ENCODE assay signal across 18 mouse cellular contexts in genomic region chr3:102360732-102361280, GRCm38 (mm10).
A peak's percentile ranks its signal among the peaks of the same experiment; 100 is the strongest.
DNase-seq lines count a peak whose midpoint lies in the region; ATAC-seq lines count a peak whose summit lies in the region.
"Had no signal": no experiment of that assay in that cellular context is flagged by ENCODE, and none has a peak within 500 bp of the region (broad histone marks: within the 10 kb centered on the region; RNA-seq: fewer than 3 reads in every experiment).

No protein-coding gene starts in this region.

- no peaks in the 10 kb centered on the region for H3K27me3 ChIP-seq in heart, embryonic 11.5 days (ENCODE audit: control insufficient read depth, insufficient read depth, low read length)
- no peaks in the 10 kb centered on the region for H3K27me3 ChIP-seq in kidney, embryonic 14.5 days (ENCODE audit: control insufficient read depth, insufficient read depth, low read length)
- peaks cover 91% of the 10 kb centered on the region for H3K27me3 ChIP-seq in midbrain, embryonic 11.5 days (ENCODE audit: control insufficient read depth, insufficient read depth, low read length)
- peaks cover 88% of the 10 kb centered on the region for H3K27me3 ChIP-seq in midbrain, embryonic 14.5 days (ENCODE audit: control insufficient read depth, insufficient read depth, low read length)
- H3K27me3 ChIP-seq: limb, embryonic 15.5 days had no signal

- 64% methylated on average over 9 of the region's 9 CpGs for WGBS in heart, embryonic 11.5 days (ENCODE audit: insufficient replicate concordance)
- WGBS in kidney, embryonic 14.5 days: 46% methylated on average over 9 of the region's 9 CpGs
- 83% methylated on average over 9 of the region's 9 CpGs for WGBS in midbrain, embryonic 11.5 days
- WGBS in midbrain, embryonic 14.5 days: 87% methylated on average over 9 of the region's 9 CpGs

- no peak for ATAC-seq in heart, embryonic 11.5 days (replicated peaks; ENCODE audit: insufficient number of reproducible peaks, low FRiP score, low TSS enrichment)
- ATAC-seq in kidney, embryonic 14.5 days (ENCODE audit: low FRiP score, low TSS enrichment): no peak
- ATAC-seq in midbrain, embryonic 11.5 days (ENCODE audit: low FRiP score): no peak
- no peak for ATAC-seq in midbrain, embryonic 14.5 days (ENCODE audit: low FRiP score, low TSS enrichment)
- ATAC-seq: CD4-positive, CD25-positive, alpha-beta regulatory T cell, adult 4 months; forebrain, postnatal 0 days; intestine, embryonic 16.5 days had no signal

- no peaks in the 10 kb centered on the region for H3K9me3 ChIP-seq in heart, embryonic 11.5 days (replicated peaks; ENCODE audit: control insufficient read depth, low read length)
- no peaks in the 10 kb centered on the region for H3K9me3 ChIP-seq in kidney, embryonic 14.5 days (ENCODE audit: control insufficient read depth, low read length)
- no peaks in the 10 kb centered on the region for H3K9me3 ChIP-seq in midbrain, embryonic 11.5 days (ENCODE audit: control insufficient read depth, low read length)
- no peaks in the 10 kb centered on the region for H3K9me3 ChIP-seq in midbrain, embryonic 14.5 days (ENCODE audit: control insufficient read depth, low read length)
- H3K9me3 ChIP-seq: G1E; hindbrain, embryonic 15.5 days; limb, embryonic 15.5 days had no signal

- no peak overlapping the region for H3K9ac ChIP-seq in heart, embryonic 11.5 days (ENCODE audit: low read depth, low read length)
- H3K9ac ChIP-seq in kidney, embryonic 14.5 days (ENCODE audit: low read depth, low read length): no peak overlapping the region
- no peak overlapping the region for H3K9ac ChIP-seq in midbrain, embryonic 11.5 days (ENCODE audit: low read length)
- no peak overlapping the region for H3K9ac ChIP-seq in midbrain, embryonic 14.5 days (replicated peaks; ENCODE audit: low read length)
- H3K9ac ChIP-seq: forebrain, postnatal 0 days; hindbrain, embryonic 15.5 days; limb, embryonic 15.5 days had no signal

- no peak overlapping the region for H3K27ac ChIP-seq in heart, embryonic 11.5 days (ENCODE audit: low read depth, low read length)
- H3K27ac ChIP-seq in kidney, embryonic 14.5 days (ENCODE audit: low read depth, low read length): no peak overlapping the region
- H3K27ac ChIP-seq in midbrain, embryonic 11.5 days (ENCODE audit: low read depth, low read length): no peak overlapping the region
- H3K27ac ChIP-seq in midbrain, embryonic 14.5 days (replicated peaks; ENCODE audit: low read depth, low read length): no peak overlapping the region
- H3K27ac ChIP-seq: hindbrain, embryonic 15.5 days; limb, embryonic 15.5 days had no signal

- H3K4me3 ChIP-seq in heart, embryonic 11.5 days (ENCODE audit: low read depth, low read length): no peak overlapping the region
- H3K4me3 ChIP-seq in kidney, embryonic 14.5 days (ENCODE audit: low read length): no peak overlapping the region
- H3K4me3 ChIP-seq in midbrain, embryonic 11.5 days (ENCODE audit: low read depth, low read length): no peak overlapping the region
- H3K4me3 ChIP-seq in midbrain, embryonic 14.5 days (replicated peaks; ENCODE audit: low read depth, low read length): no peak overlapping the region
- H3K4me3 ChIP-seq: hindbrain, embryonic 15.5 days; limb, embryonic 15.5 days had no signal

- DNase-seq in heart, adult 9 months (ENCODE audit: low spot score in 2 of 2): peak; percentile 39 to 50
- peak; percentile 9 to 26 for DNase-seq in kidney, postnatal 36 days
- DNase-seq in midbrain, embryonic 11.5 days (ENCODE audit: low spot score, missing footprints): peak; percentile 44
- DNase-seq in midbrain, embryonic 14.5 days: no peak
- no peak for DNase-seq in B cell, adult 2 months
- DNase-seq: adrenal gland, postnatal 36 days; cerebellum, postnatal 10 days; forebrain, postnatal 0 days; gastrocnemius, postnatal 36 days; lung, adult 2 months; right cerebral cortex, postnatal 14 days had no signal

- no peak overlapping the region for H3K4me2 ChIP-seq in heart, embryonic 11.5 days
- no peak overlapping the region for H3K4me2 ChIP-seq in kidney, embryonic 14.5 days (replicated peaks; ENCODE audit: low read depth, low read length)
- no peak overlapping the region for H3K4me2 ChIP-seq in midbrain, embryonic 11.5 days
- no peak overlapping the region for H3K4me2 ChIP-seq in midbrain, embryonic 14.5 days (ENCODE audit: low read length)
- H3K4me2 ChIP-seq: hindbrain, embryonic 15.5 days; limb, embryonic 15.5 days had no signal

- H3K4me1 ChIP-seq in heart, embryonic 11.5 days (ENCODE audit: control insufficient read depth, insufficient read depth, low read length): no peaks in the 10 kb centered on the region
- no peaks in the 10 kb centered on the region for H3K4me1 ChIP-seq in kidney, embryonic 14.5 days (ENCODE audit: control insufficient read depth, insufficient read depth, low read length)
- no peaks in the 10 kb centered on the region for H3K4me1 ChIP-seq in midbrain, embryonic 11.5 days (ENCODE audit: control insufficient read depth, insufficient read depth, low read length)
- H3K4me1 ChIP-seq in midbrain, embryonic 14.5 days (ENCODE audit: control insufficient read depth, insufficient read depth, low read length): no peaks in the 10 kb centered on the region
- H3K4me1 ChIP-seq: hindbrain, embryonic 15.5 days; limb, embryonic 15.5 days had no signal

- H3K36me3 ChIP-seq in heart, embryonic 11.5 days (ENCODE audit: control insufficient read depth, insufficient read depth, low read length): no peaks in the 10 kb centered on the region
- H3K36me3 ChIP-seq in kidney, embryonic 14.5 days (ENCODE audit: control insufficient read depth, insufficient read depth, low read length): no peaks in the 10 kb centered on the region
- no peaks in the 10 kb centered on the region for H3K36me3 ChIP-seq in midbrain, embryonic 11.5 days (ENCODE audit: control insufficient read depth, insufficient read depth, low read length)
- H3K36me3 ChIP-seq in midbrain, embryonic 14.5 days (ENCODE audit: control insufficient read depth, insufficient read depth, low read length): no peaks in the 10 kb centered on the region
- H3K36me3 ChIP-seq: G1E; hindbrain, embryonic 15.5 days; limb, embryonic 15.5 days had no signal

Comparison
In these comparisons a context has a peak if more than half of its experiments do, and no peak if none do; other contexts are left out.
1. DNase-seq: peak in heart, adult 9 months (2 of 2), kidney, postnatal 36 days (2 of 2) and midbrain, embryonic 11.5 days (single experiment); none in midbrain, embryonic 14.5 days (single experiment) and B cell, adult 2 months (0 of 2).